Comparison of ENCODE assay signal across 9 mouse cellular contexts in genomic region chr5:140790392-140790791, GRCm38 (mm10). TPM values are rescaled to one million over a fixed set of nuclear protein-coding genes. Genes with fewer than 3 reads are reported as not detected.
A peak's percentile ranks its signal among the peaks of the same experiment; 100 is the strongest.
DNase-seq lines count a peak whose midpoint lies in the region; ATAC-seq lines count a peak whose summit lies in the region.
"Had no signal": no experiment of that assay in that cellular context is flagged by ENCODE, and none has a peak within 500 bp of the region (broad histone marks: within the 10 kb centered on the region; RNA-seq: fewer than 3 reads in every experiment).

No protein-coding gene starts in this region.

- peaks cover 79% of the 10 kb centered on the region for H3K4me1 ChIP-seq in heart, embryonic 12.5 days (replicated peaks)
- H3K4me1 ChIP-seq in forebrain, embryonic 16.5 days (replicated peaks; ENCODE audit: control insufficient read depth, insufficient read depth, low read length), result peaks cover 46% of the 10 kb centered on the region
- peaks cover 39% of the 10 kb centered on the region for H3K4me1 ChIP-seq in liver, embryonic 16.5 days (ENCODE audit: control insufficient read depth, low read depth, low read length)

- H3K9me3 ChIP-seq in heart, embryonic 12.5 days (replicated peaks), result no peaks in the 10 kb centered on the region
- H3K9me3 ChIP-seq in forebrain, embryonic 16.5 days (ENCODE audit: control insufficient read depth, low read length), result no peaks in the 10 kb centered on the region
- H3K9me3 ChIP-seq in liver, embryonic 16.5 days (replicated peaks; ENCODE audit: control insufficient read depth, low read length), result no peaks in the 10 kb centered on the region

- no peak overlapping the region for H3K4me2 ChIP-seq in heart, embryonic 12.5 days
- H3K4me2 ChIP-seq in forebrain, embryonic 16.5 days (ENCODE audit: low read length), result no peak overlapping the region
- H3K4me2 ChIP-seq in liver, embryonic 16.5 days (ENCODE audit: low read depth, low read length), result no peak overlapping the region

- intact Hi-C loops in heart, postnatal 25 days (cut with DNase I), result loop anchor here (2.0 kb wide), 1 partner anchor 38 kb away; no protein-coding TSS in a partner anchor
- intact Hi-C loops in left cerebral cortex, postnatal 25 days (cut with DNase I), result loop anchor here (5.0 kb wide), 1 partner anchor 37 kb away; no protein-coding TSS in a partner anchor

- ATAC-seq in heart, embryonic 12.5 days (ENCODE audit: insufficient number of reproducible peaks, low FRiP score), result no peak
- no peak for ATAC-seq in forebrain, embryonic 16.5 days
- no peak for ATAC-seq in liver, embryonic 16.5 days (ENCODE audit: low read depth)

- no peak overlapping the region for H3K4me3 ChIP-seq in heart, embryonic 12.5 days
- no peak overlapping the region for H3K4me3 ChIP-seq in forebrain, embryonic 16.5 days (replicated peaks; ENCODE audit: low read length)
- H3K4me3 ChIP-seq in liver, embryonic 16.5 days (ENCODE audit: low read depth, low read length), result no peak overlapping the region

- DNase-seq in heart, postnatal 25 days (ENCODE audit: low spot score), result no peak
- DNase-seq in CD4-positive, CD25-positive, alpha-beta regulatory T cell, adult 2 months (ENCODE audit: low read depth, low spot score), result peak; percentile 26
- DNase-seq in ovary, postnatal 10 days (ENCODE audit: low spot score), result no peak
- no peak for DNase-seq in left cerebral cortex, postnatal 25 days (ENCODE audit: low spot score in 2 of 2)
- DNase-seq in layer of hippocampus, postnatal 10 days (ENCODE audit: low spot score in 2 of 2), result no peak

- H3K36me3 ChIP-seq in heart, embryonic 12.5 days, result peaks cover 6% of the 10 kb centered on the region; the same call in 1 of the 2 replicates
- no peaks in the 10 kb centered on the region for H3K36me3 ChIP-seq in forebrain, embryonic 16.5 days (ENCODE audit: control insufficient read depth, insufficient read depth)
- no peaks in the 10 kb centered on the region for H3K36me3 ChIP-seq in liver, embryonic 16.5 days (ENCODE audit: control insufficient read depth, insufficient read depth)

- 45% methylated on average over 2 of the region's 2 CpGs for WGBS in heart, embryonic 12.5 days
- 25% methylated on average over 2 of the region's 2 CpGs for WGBS in forebrain, embryonic 16.5 days
- WGBS in liver, embryonic 16.5 days (ENCODE audit: insufficient replicate concordance), result 34% methylated on average over 2 of the region's 2 CpGs

- H3K27ac ChIP-seq in heart, embryonic 12.5 days (ENCODE audit: poor library complexity, severe bottlenecking), result peak overlapping the region; percentile 81
- peak overlapping the region; percentile 86 for H3K27ac ChIP-seq in forebrain, embryonic 16.5 days (ENCODE audit: low read length)
- peak overlapping the region; percentile 79 for H3K27ac ChIP-seq in liver, embryonic 16.5 days (ENCODE audit: low read length)

- no peaks in the 10 kb centered on the region for H3K27me3 ChIP-seq in heart, embryonic 12.5 days (replicated peaks)
- H3K27me3 ChIP-seq in forebrain, embryonic 16.5 days (replicated peaks; ENCODE audit: control insufficient read depth, insufficient read depth, low read length), result no peaks in the 10 kb centered on the region
- H3K27me3 ChIP-seq in liver, embryonic 16.5 days (ENCODE audit: control insufficient read depth, insufficient read depth, low read depth, low read length), result no peaks in the 10 kb centered on the region
- H3K27me3 ChIP-seq: CH12.LX had no signal

- no peak overlapping the region for H3K9ac ChIP-seq in heart, embryonic 12.5 days
- no peak overlapping the region for H3K9ac ChIP-seq in forebrain, embryonic 16.5 days (replicated peaks; ENCODE audit: low read depth, low read length)
- no peak overlapping the region for H3K9ac ChIP-seq in liver, embryonic 16.5 days (ENCODE audit: low read depth, low read length)

RNA-seq across cellular contexts. Expression of gene Gna12, which starts 39.8 kb away (rescaled TPM):
- 48.5 and 50.6 TPM in 2 replicates for polyA plus RNA-seq in heart, embryonic 12.5 days (2016; fragmentation: Nextera tagmentation; extraction: Ambion mirVana)
- 10 to 100 TPM; 89.2 to 97.2 TPM for total RNA-seq in heart, postnatal 25 days (2021)
- polyA plus RNA-seq in forebrain, embryonic 16.5 days (2015; fragmentation: Nextera tagmentation; extraction: Ambion mirVana), result 13.5 and 14.4 TPM in 2 replicates
- polyA plus RNA-seq in liver, embryonic 16.5 days (2015; fragmentation: Nextera tagmentation; extraction: Ambion mirVana), result 1.9 and 2.4 TPM in 2 replicates
- 10 to 100 TPM; 72.1 to 76.6 TPM for total RNA-seq in left cerebral cortex, postnatal 25 days (2021)
- 10 to 100 TPM; 84.6 to 85.9 TPM for total RNA-seq in layer of hippocampus, postnatal 10 days (2021)
